Mouse (Mus musculus): ENCODE data around the gene Sp4.

DNA sequence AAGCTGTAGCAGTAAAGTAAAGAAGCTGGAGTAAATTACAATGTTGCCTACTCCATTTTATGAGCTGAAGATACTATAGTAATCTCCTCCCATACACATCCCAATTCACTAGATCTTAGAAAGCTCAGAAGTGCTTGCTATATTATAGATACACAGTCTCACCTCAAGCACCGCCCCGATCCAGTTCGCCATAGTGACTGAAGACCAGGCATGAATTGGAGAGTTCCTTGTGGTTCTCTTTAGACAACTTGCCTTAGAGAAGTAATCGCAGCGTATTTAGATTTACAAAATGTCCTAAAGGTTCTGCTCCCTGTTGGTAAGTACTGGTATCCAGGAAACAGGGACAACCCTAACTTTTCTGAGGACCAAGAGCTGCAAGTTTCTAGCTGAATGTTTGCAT is 1.8 kb upstream of the Sp4 start:
- TF ChIP-seq SIN3A (IDR thresholded peaks at IDR 0.05; ENCODE audit: low read length) (no peak), RCOR1 (IDR thresholded peaks at IDR 0.05; ENCODE audit: low read depth, low read length) (no peak), POLR2AphosphoS2 (IDR thresholded peaks at IDR 0.05; ENCODE audit: low read length) (no peak), E2F4 (IDR thresholded peaks at IDR 0.05; ENCODE audit: borderline replicate concordance, low read depth, low read length) (no peak), EP300 (IDR thresholded peaks at IDR 0.05; ENCODE audit: low read depth in 1 of 2, low read length in 2 of 2) (no peak), POLR2A (IDR thresholded peaks at IDR 0.05; ENCODE audit: control insufficient read depth in 1 of 2, insufficient read depth in 1 of 2, low read depth in 1 of 2, low read length in 2 of 2, poor library complexity in 1 of 2) (peak in 1 of 2 experiments; percentile 52; a peak in 1 of 4 replicates), POLR2AphosphoS5 (IDR thresholded peaks at IDR 0.05; ENCODE audit: borderline replicate concordance, low read depth, low read length) (no peak), MAX (IDR thresholded peaks at IDR 0.05; ENCODE audit: low read length) (no peak), JUND (IDR thresholded peaks at IDR 0.05; ENCODE audit: low read depth, low read length) (no peak), TAL1 (IDR thresholded peaks at IDR 0.05; ENCODE audit: low read length) (no peak), CTCF (IDR thresholded peaks at IDR 0.05 in 2 of 3, conservative IDR thresholded peaks at IDR 0.05 in 1 of 3; ENCODE audit: control insufficient read depth in 1 of 3, insufficient read depth in 1 of 3, low read depth in 2 of 3, low read length in 3 of 3, poor library complexity in 1 of 3, severe bottlenecking in 1 of 3) (no peak)

All from MEL (cell line).